Mouse (Mus musculus) liver, embryonic 14.5 days (tissue): Measurements from ENCODE around the gene Pym1.

Source experiments
- CTCF ChIP-seq: IDR thresholded peaks from 2 replicates; pipeline ENCODE4 v1.5.1; 2016; ENCODE audit warnings: antibody characterized with exemption, low read depth, control low read depth
- EP300 ChIP-seq: IDR thresholded peaks from 2 replicates; pipeline ENCODE4 v1.6.1; 2016; ENCODE audit warnings: antibody characterized with exemption, low read depth

DNA sequence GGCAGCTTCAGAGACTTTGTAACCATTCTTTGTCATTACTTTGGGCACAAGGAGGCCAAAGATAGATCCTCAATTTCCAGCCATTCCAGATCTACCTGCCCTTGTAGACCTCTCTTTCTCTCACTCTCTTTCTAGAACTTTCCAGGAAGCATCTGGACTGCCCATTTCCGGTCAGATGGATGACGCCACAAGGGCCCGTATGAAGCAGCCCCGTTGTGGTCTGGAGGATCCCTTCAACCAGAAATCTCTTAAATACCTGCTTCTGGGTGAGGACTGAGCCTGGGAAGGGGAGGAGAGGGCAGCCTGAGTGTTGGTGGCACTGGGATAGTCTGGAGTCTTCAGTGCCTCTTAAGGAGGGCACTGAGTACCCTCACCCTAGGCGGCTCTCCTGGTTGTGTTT lies 46.7 kb downstream of the Pym1 start:
- no peak for TF ChIP-seq CTCF
- TF ChIP-seq EP300: no peak
